Mouse (Mus musculus): ENCODE measurements around the gene Myo9a. TPM values are rescaled to one million over a fixed set of nuclear protein-coding genes. Genes with fewer than 3 reads are reported as not detected.
A peak's percentile ranks its signal among the peaks of the same experiment; 100 is the strongest.

Gene Myo9a
- polyA plus RNA-seq, 1 experiment: 0.37 TPM

GRCm38 (mm10) chr9:59964367-59964766 is 213.7 kb downstream of the Myo9a start:
- TF ChIP-seq CTCF (IDR thresholded peaks at IDR 0.05; ENCODE audit: extremely low read depth, insufficient read length, insufficient replicate concordance, low read depth, low read length) (no peak), POLR2A (IDR thresholded peaks at IDR 0.05; ENCODE audit: low read depth, low read length) (no peak)
- H3K27me3 ChIP-seq (ENCODE audit: control insufficient read depth, insufficient read depth, low read length): no peaks in the 10 kb centered on the region
- H3K27ac ChIP-seq (ENCODE audit: insufficient read depth, low read depth, low read length): no peak overlapping the region
- 54% methylated on average over 3 of the region's 3 CpGs for WGBS
- H3K4me1 ChIP-seq (ENCODE audit: control insufficient read depth, insufficient read depth, insufficient read length, low read length): no peaks in the 10 kb centered on the region
- H3K4me3 ChIP-seq (ENCODE audit: low read depth, low read length): no peak overlapping the region
- H3K36me3 ChIP-seq (ENCODE audit: control insufficient read depth, insufficient read depth, low read length): no peaks in the 10 kb centered on the region

DNA sequence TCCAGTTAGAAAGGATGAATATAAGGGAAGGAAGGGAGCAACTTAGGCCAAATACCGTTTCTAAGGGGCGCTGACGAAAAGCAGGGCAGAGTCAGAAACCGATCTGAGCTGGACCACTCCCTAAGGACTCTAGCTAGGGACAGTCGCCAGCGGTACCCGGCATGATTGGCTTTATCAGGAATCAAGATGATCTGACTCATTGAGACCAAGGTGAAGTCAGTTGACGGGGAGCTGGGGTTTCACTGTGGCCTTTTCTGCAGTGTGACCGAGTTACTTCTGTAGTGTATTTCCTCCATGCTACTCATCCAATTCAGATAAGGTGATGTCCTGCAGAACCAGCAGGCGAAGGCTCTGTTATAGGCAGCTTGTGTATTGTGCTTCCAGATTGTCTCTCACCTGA is 214.3 kb downstream of the Myo9a start:
- H3K4me3 ChIP-seq (ENCODE audit: low read depth, low read length): no peak overlapping the region
- 46% methylated on average over 10 of the region's 10 CpGs for WGBS
- H3K36me3 ChIP-seq (ENCODE audit: control insufficient read depth, insufficient read depth, low read length): no peaks in the 10 kb centered on the region
- no peaks in the 10 kb centered on the region for H3K4me1 ChIP-seq (ENCODE audit: control insufficient read depth, insufficient read depth, insufficient read length, low read length)
- no peaks in the 10 kb centered on the region for H3K27me3 ChIP-seq (ENCODE audit: control insufficient read depth, insufficient read depth, low read length)
- TF ChIP-seq POLR2A (IDR thresholded peaks at IDR 0.05; ENCODE audit: low read depth, low read length) (no peak), CTCF (IDR thresholded peaks at IDR 0.05; ENCODE audit: extremely low read depth, insufficient read length, insufficient replicate concordance, low read depth, low read length) (no peak)
- no peak overlapping the region for H3K27ac ChIP-seq (ENCODE audit: insufficient read depth, low read depth, low read length)

GRCm38 (mm10) chr9:59969383-59969782 is 218.7 kb downstream of the Myo9a start:
- Histone ChIP-seq H3K4me1 (ENCODE audit: control insufficient read depth, insufficient read depth, insufficient read length, low read length) (no peaks in the 10 kb centered on the region), H3K27ac (ENCODE audit: insufficient read depth, low read depth, low read length) (no peak overlapping the region), H3K27me3 (ENCODE audit: control insufficient read depth, insufficient read depth, low read length) (no peaks in the 10 kb centered on the region), H3K4me3 (ENCODE audit: low read depth, low read length) (no peak overlapping the region), H3K36me3 (ENCODE audit: control insufficient read depth, insufficient read depth, low read length) (no peaks in the 10 kb centered on the region)
- no peak for TF ChIP-seq POLR2A (IDR thresholded peaks at IDR 0.05; ENCODE audit: low read depth, low read length)
- peak; percentile 87; the same call in 1 of the 2 replicates for TF ChIP-seq CTCF (IDR thresholded peaks at IDR 0.05; ENCODE audit: extremely low read depth, insufficient read length, insufficient replicate concordance, low read depth, low read length)
- 21% methylated on average over 6 of the region's 6 CpGs for WGBS

GRCm38 (mm10) chr9:59971263-59971662 is 220.6 kb downstream of the Myo9a start:
- TF ChIP-seq POLR2A (IDR thresholded peaks at IDR 0.05; ENCODE audit: low read depth, low read length) (no peak), CTCF (IDR thresholded peaks at IDR 0.05; ENCODE audit: extremely low read depth, insufficient read length, insufficient replicate concordance, low read depth, low read length) (no peak)
- WGBS: 71% methylated on average over 4 of the region's 4 CpGs
- H3K27me3 ChIP-seq (ENCODE audit: control insufficient read depth, insufficient read depth, low read length): no peaks in the 10 kb centered on the region

More at GRCm38 (mm10) chr9:59971263-59971662, 220.6 kb downstream of the Myo9a start:
- H3K4me1 ChIP-seq (ENCODE audit: control insufficient read depth, insufficient read depth, insufficient read length, low read length): no peaks in the 10 kb centered on the region
- H3K4me3 ChIP-seq (ENCODE audit: low read depth, low read length): no peak overlapping the region
- H3K36me3 ChIP-seq (ENCODE audit: control insufficient read depth, insufficient read depth, low read length): no peaks in the 10 kb centered on the region
- H3K27ac ChIP-seq (ENCODE audit: insufficient read depth, low read depth, low read length): no peak overlapping the region

Other genes starting within 250 kb of the Myo9a start
- gene Hexa, start 211.4 kb upstream of the Myo9a start, polyA plus RNA-seq (2012; rRNA removed): 45.1 and 81.2 TPM in 2 replicates
- 0.34 TPM in 1 of 2 replicates, not detected in the other for gene Tmem202, start 211.0 kb upstream of the Myo9a start, polyA plus RNA-seq (2012; rRNA removed)
- gene Celf6, start 173.0 kb upstream of the Myo9a start, polyA plus RNA-seq (2012; rRNA removed): 0.79 and 1.2 TPM in 2 replicates
- gene Parp6, start 133.6 kb upstream of the Myo9a start, polyA plus RNA-seq (2012; rRNA removed): 5.7 and 12.1 TPM in 2 replicates
- gene Pkm, start 94.5 kb upstream of the Myo9a start, polyA plus RNA-seq (2012; rRNA removed): 513 and 1,082 TPM in 2 replicates
- 4.6 and 6.4 TPM in 2 replicates for gene Gramd2, start 70.8 kb upstream of the Myo9a start, polyA plus RNA-seq (2012; rRNA removed)
- 0.75 and 1.5 TPM in 2 replicates for gene Senp8, start 186 bp upstream of the Myo9a start, polyA plus RNA-seq (2012; rRNA removed)
- 1.2 and 1.9 TPM in 2 replicates for gene Nr2e3, start 209.8 kb downstream of the Myo9a start, polyA plus RNA-seq (2012; rRNA removed)

Data from small intestine, adult 2 months (tissue).